Mouse (Mus musculus) c-Kit-positive CD71-positive TER-119-positive erythroid progenitor cells, embryonic 14.5 days (primary cell): ENCODE data around the gene Zdhhc17.

Source experiments
- DNase-seq: peaks from one replicate; pipeline ENCODE4 v3.0.0-alpha.2; 2013; ENCODE audit warnings: low spot score

Zdhhc17 gene

DNA sequence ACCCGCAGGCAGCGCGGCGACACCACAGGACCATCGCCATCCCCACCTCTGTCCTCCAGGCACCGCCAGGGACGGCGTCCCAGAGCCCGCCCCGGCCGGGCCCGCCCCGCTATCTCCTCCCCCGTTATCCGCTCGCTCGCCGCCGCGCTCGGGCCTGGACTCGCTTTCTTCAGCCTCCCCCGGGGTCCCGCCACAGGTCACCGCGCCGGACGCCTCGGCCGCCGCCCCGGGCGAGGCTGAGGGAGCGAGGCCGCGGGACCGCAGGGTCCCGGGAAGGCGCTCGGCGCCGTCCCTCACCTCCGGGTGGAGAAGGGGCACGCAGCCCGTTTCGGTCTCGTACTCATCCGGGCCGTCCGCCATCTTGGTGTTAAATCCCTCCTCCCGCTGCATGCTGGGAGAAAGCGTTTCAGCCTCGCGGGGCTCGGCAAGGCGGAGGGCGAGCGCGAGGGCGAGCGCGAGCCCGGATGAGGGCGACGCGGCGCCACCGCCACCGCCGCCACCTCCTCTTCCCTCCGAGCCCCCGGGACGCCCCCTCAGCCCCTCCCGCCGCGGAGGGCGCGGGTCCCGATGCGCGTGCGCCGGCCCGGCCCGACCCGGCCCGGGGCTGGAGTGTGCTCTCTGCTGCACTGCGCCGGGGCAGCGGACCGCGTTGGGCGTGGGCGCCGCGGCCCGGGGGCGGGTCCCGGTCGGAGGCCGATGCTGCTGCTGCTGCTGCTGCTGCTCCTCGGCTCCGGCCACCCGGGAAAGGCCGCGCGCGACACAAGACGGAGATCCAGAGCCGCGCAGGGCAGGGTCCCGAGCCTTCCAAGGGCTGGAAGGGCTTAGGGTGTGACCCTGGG, at the start of gene Zdhhc17:
Gene Zdhhc17, minus strand, starts transcription at position 500 of the 839 bp plus-strand sequence.
- peak; percentile 72 for DNase-seq

DNA sequence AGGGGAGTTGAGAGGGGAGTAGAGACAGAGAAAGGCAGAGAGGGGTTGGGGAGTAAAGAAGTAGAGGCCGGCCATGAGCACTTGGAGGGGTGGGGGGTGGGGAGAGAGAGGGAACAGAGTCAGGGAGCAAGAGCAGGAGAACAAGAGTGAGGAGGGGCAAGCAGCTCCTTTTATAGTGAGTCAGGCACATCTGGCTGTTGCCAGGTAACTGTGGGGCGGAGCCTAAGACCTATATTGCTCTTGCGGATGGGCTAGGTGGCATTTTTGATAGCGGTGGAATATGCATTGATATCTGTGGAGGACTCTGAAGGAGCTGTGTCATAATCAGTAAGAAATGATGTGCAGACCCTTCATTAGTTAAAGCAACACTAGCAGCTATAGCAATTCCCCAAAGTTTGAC, 45.8 kb upstream of the Zdhhc17 start:
- DNase-seq: no peak

DNA sequence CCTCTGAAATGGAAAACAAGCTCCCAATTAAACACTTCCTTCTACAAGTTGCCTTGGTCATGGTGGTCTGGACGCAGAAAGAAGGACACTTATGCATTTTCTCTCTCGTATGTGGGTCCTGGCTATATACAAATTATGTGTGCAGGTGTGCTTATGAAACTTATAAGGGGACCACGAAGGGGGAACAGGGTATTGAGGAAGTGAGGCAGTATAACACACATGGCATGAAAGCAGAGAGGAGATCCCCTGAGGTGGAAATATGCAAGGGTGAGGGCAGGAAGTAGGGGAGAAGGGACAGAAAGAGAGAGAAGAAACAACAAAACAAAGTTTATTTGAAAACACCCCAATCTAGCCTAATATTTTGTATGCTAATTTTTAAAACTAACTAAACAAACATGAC, 41.7 kb upstream of the Zdhhc17 start:
- no peak for DNase-seq

DNA sequence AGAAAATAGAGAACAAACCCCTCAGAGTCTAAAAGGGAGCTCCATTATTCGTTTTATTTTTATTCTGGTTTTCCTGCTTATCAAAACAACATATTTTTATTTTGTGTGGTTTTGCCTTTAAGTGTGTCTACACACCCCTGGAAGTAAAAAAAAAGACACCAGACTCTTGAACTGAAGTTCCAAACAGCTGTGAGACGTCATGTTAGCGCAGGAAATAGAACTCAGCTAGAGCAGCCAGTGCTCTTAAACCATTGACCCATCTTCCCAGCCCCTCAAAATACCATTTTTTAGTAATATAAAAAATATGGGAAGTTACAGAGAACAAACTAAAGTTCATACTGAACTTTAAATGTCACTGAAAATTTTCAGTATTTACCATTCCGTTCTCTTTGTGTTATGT, 40.6 kb upstream of the Zdhhc17 start:
- no peak for DNase-seq

DNA sequence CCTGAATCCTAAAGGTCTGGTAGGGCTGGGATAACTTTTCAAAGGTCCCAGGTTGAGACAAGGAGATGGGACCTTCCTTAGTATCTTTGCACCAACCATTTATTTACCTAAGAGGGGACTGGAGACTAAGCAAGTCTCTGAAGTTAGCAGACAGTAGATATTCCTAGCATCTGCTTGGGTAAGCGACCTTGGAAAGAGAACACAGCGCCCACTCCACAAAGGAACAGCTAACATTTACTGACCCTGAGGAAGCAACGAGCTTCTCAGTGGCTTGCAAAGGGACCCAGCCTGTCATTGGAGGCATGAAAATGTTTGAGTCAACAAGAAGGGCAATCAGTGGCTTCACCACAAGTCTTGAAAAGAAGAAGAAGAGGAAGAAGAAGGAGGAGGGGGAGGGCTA, 40.1 kb upstream of the Zdhhc17 start:
- DNase-seq: no peak

DNA sequence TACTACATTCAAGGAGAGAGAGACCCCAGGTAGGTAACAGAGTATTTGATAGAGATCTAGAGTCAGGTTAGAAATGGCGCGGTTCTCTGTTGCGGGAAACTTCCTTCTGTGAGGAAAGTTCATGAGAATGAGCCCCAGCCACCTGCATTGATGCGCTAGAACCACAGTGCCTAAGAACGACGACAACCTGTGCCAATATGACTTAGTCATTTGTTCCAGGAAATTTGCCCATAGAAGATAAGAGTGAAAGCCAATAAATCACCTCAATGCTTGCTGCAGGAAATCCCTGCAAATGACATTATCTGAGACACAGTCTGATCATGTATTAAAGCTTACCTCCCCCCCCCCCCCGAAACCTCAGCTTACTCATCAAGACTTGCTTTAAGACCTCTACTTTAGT, 38.0 kb upstream of the Zdhhc17 start:
- DNase-seq: no peak

DNA sequence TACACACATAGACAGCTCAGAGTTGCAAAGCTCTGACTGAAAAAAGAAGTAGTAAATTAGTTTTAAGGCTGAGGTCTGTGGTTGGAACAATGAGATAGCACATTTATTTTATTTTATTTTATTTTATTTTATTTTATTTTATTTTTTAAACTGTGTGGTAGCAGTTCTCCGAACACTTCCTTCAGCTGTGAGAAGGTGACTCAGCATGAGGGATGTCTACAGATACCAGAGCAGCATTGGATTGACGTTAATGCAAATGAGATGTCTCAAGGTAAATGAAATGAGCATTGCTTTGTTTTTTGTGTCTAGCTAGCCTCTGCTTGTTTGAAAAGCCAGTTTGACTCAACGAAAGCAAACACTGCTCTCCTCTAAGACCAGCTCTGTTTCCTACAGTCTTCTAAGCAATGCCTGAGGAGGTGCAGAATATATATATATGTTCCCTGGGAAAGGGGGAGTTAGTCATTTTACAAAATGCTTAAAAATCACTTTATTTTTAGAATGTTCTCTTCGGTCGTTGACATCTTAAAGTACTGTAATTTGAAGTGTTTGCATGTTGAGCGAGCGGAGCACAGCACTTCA, 30.2 kb upstream of the Zdhhc17 start:
- DNase-seq: no peak

DNA sequence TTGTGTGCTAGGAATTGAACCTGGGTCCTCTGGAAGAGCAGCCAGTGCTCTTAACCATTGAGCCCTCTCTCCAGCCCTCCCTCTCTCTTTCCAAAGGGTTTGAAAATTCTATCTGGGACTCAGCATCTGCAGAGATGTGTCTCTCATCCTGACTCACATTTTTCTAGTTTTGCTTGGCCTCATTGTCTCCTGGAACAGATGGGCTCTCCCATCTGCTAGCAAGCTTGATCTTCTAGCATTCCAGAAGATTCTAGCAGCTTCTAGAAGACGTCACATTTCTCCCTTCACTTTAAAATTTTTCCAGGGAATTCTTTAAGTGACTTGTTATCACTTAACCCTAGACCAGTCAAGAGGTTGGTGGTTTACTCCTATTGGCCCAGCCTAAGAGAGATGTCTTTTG, 26.9 kb upstream of the Zdhhc17 start:
- no peak for DNase-seq

DNA sequence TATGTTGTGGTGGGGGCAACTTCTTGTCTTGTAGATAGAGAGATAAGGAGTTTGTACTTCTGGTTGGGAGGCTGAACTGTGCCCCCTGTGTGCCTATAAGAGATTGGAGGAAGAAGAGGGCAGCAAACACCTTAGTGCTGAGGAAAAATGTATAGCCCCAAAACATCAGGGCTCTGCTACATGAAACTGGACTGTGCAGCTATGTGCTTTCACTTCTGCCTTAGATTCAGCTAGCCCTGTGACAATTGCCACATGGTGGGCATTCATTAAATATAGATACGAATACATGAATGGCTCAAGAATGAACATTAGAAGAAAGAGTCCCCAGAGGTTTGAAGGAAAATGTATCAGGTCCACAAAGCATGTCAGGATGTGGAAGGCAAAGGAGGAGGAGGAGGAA, 25.2 kb upstream of the Zdhhc17 start:
- DNase-seq: no peak

DNA sequence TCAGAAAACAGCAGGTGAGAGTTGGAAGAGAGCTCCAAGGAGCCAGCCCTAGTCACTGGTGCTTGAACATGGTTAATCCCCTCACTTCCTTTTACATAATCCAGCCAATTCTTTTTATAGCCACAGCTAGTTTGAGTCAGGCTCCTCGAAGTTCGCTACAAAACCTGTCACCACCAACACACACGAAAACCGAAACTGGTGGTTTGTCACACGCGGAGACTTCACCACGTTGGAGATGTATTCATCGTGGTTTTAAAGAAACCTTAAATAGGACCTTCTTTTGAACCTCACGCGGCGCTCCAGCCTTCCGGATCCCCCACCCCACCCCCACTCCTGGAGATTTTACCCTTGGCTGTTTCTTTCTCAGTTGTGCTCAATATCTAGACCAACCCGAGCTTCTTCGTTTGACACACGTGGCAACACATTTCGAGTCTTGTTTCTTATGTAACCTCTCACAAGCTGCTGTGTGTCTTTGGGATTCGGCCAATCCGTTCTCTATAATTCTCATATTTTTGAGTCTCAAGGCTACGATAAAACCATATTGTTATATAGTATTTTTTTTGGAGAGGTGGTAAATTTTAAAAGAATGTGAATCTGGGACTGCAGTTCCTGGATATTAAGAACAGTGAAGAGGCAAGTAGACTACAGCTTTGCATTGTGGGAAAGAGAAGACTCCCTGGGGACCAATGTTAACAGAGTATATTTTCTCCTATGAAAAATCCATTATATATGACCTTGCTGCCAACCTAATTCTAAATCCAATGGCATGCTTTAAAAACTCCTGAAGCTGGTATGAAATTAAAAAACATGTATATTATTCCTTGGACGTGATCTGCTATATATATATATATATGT, 21.8 kb upstream of the Zdhhc17 start:
- DNase-seq: no peak

DNA sequence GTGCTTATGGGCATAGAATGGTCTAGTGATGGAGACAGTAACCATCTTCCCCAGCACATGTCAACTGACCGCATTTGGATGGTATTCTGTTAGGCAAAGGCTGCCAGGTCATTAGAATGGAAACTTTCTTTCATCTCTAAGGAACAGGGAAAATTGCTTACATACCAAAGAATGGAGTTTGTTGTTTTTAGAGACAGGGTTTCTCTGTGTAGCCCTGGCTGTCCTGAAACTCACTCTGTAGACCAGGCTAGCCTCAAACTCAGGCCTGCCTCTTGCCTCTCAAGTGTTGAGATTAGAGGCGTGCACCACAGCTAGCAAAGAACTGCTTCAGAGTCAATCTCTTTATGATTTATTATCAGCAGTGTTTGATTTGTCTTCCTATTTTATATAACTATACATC, 20.9 kb upstream of the Zdhhc17 start:
- no peak for DNase-seq

DNA sequence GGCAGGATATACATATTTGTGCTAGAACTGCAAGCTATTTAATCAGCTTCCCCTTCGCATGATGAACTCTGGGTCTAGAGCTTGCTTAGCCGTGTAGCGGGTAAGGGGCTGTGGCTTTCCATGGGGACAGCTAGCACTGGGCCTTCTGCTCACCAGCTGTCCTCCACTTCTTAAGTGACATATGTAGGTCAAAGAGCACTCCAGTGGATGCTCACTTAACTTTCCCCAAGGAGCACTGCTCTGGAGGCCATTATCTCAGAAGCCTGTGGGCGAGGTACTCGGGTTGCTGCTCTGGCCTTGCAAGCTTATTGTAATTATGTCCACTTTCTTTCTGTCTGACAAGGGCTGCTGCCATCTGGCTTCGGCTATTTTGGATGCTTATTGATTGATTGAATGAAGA, 16.2 kb upstream of the Zdhhc17 start:
- no peak for DNase-seq

DNA sequence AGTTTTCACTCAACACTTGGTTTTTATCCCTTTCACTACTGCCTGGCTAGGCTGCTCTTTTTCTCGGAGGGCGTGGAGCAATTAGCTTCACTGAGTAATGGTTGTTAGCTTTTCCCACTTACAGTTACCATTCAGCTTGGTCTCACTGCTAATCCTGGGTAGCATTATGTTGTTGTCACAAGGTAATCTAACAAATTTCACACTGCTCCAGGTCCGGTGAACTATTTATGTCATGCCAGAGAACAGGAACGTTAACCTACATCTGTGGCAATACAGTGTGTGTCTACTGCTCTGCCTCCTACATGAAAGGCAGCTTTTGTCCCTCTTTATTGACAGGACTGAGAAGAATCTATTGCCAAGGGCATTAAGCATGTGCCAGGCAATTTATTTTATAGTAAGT, 14.8 kb upstream of the Zdhhc17 start:
- no peak for DNase-seq

DNA sequence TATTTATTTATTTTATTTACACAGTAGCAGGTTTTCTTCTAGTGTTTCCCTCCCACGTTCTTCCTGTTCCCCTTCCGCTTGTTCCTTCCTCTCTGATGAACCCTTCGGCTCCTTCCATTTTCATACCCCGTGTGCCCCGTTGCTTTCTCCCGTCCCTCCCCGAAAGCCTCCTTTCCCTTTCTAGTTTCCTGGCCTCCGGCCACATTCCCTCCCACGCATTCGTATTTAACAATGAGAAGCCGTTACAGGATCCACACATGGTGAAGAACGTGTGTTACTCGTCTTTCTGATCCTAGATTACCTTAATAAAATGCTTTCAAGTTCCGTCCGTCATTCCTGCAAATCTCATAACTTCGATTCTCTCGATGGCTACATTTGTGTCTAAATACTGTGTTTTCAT, 4.5 kb upstream of the Zdhhc17 start:
- no peak for DNase-seq

DNA sequence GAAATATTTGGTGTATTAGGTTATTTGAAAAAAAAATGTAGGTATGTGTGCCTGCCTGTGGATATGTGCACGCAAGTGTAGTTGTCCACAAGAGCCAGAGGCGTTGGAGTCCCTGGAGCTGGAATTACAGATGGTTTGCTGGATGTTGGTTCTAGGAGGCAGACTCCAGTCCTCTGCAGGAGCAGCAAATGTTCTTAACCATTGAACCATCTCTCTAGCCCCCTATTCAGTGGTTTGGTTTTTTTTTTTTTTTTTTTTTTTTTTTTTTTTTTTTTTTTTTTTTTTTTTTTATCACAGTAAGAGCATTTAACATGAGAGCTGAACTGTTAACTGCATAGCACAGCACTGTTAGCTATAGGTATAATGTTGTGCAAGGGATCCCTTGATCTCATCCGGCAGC, 3.3 kb upstream of the Zdhhc17 start:
- no peak for DNase-seq

DNA sequence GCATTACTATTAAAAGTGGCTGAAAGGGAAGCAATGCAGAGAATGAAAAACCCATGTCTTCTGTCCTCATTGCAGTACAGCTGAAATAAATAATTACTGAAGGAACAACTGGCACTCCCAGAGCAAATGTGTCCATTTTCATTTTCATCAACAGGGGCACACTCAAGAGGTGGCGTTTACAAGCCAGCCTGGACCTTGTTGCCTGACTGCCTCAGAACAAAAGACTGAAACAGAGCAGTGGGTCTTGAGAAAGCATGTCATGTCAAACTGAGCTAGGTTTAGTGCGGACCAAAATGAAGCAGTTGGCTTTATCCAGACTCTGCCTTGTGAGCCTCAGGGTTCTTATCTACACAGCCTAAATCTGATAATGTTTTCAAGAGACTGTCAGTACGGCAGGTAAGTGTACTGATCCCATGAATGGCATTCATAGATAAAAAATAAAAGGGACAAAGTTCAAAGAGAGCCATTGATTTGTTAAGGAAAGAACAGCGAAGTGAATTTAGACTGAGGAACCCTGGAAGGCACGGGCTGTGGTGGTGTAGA, 2.6 kb upstream of the Zdhhc17 start:
- DNase-seq: no peak

DNA sequence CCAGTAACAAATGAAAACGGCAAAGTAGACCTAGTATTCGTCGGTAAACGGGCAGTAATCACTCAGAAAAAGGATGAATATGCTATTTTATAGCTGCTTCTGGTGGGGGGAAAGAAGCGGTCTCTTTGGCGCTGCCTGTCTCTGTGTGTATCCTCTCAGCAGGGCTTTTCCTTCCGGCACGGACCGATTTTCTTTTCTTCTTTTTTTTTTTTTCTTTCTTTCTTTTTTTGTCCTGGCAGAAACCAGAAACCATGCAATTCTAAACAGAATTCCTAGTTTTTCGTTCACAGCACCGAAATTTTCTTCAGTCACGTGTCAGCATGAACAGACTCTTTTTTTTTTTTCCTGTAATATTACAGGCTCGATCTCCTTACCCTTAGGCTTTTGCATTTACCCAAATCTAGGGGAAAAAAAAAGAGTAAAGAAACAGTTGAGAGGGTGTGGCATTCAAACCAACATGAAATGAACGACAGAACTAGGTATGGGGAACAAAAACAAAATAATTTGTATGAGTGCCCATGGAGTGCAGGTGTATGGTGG, 1.4 kb upstream of the Zdhhc17 start:
- no peak for DNase-seq

DNA sequence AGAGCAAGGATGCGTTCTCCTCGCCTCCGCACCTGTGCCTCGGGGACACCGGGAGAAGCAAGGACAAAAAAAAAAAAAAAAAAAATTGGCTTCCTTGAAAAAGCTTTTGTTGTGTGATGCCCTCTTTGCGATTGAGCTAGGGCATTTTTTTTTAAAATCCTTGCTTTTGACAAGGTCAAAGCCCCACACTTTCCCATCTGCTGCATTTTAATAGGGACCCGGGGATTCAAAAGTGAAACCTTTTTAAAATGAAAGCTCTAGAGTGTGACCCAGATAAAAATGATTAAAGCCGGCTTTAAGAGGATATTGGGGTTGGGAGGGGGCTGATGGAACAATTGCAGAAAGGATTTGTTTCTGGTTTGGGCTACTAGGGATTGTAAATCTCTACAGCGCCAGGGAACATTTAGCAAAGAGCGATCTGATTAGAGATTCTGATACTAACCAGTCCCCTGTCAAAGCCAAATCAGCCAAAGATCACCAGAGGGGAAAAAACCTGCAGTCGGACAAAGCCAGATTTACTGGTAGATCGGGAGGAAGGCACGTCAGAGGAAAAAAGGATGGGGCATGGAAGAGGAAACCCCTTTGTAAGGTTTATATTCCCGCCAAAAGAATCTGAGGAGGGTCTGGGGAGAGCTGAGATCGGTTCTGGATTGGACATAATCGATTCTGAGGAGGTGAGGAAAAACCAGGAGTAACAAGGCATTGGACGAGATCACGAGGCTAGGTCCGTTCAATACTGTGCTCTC, 713 bp upstream of the Zdhhc17 start:
- DNase-seq: no peak

DNA sequence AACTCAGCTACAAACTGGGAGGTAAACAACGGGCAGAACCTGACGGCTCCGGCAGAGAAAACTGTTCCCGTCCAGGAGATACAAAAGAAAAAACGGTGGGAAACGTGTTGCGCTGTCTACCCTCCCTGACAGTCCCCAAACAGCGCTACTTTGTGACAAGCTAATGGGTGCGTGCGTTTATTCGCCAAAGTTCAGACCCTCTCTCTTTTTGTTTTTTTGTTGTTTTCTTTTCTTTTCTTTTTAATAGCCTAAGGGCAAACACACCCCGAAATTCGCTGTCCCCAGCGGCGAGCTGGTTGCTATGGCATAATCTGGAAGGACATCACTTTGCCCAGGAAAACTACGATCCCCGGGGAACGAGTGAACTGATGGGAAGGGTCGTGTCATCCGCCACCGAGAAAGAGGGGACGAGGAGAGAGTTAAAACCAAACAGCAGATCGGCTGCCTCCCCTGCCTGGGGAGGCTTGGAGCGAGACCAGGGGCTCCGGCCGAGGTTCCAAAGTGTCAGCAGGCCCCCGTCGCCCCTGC, 763 bp downstream of the Zdhhc17 start:
- no peak for DNase-seq

DNA sequence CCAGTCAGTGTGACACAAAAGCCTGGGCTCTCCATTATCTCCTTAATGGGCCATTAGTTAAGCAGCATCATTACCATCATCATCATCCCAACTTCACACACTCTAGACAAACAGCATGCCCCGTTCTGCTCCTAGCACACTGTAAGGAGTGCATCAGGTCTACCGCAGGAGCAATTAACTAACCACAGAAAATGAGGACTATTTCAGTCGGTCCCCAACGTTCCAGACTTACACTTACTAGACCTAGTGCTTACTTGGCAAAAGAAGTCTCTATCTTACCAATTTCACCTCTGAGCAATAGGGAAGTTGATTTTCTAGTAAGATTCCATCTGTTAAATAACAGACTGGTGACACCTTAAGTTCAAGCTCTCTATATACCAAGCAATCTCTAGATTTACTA, 2.3 kb downstream of the Zdhhc17 start:
- DNase-seq: no peak
